Mouse (Mus musculus) hindlimb bud, embryonic 11.5 days (tissue): ENCODE results near the gene Nap1l5.
"Not testable (repeated sequence)": the region's sequence is repeated elsewhere in the genome, so short reads cannot be mapped to it uniquely, and the experiment has no call there.

ENCODE experiments used
- DNase-seq: peaks from one replicate; pipeline ENCODE4 v3.0.0-alpha.2; 2012; ENCODE audit warnings: low read depth, low spot score; ENCODE audit errors: extremely low spot score

Gene Nap1l5

GRCm38 (mm10) chr6:58907336-58907735, 460 bp upstream of the Nap1l5 start:
- no peak for DNase-seq

GRCm38 (mm10) chr6:58904551-58904950, 2.3 kb downstream of the Nap1l5 start:
- DNase-seq, result no peak

- DNase-seq, result no peak
Observed at GRCm38 (mm10) chr6:58903171-58903570, 3.7 kb downstream of the Nap1l5 start.

- DNase-seq, result no peak
Observed at GRCm38 (mm10) chr6:58900536-58900935, 6.3 kb downstream of the Nap1l5 start.

GRCm38 (mm10) chr6:58899076-58899475, 7.8 kb downstream of the Nap1l5 start:
- no peak for DNase-seq

- DNase-seq, result no peak
Observed at GRCm38 (mm10) chr6:58896648-58897047, 10.2 kb downstream of the Nap1l5 start.

- no peak for DNase-seq
Observed at GRCm38 (mm10) chr6:58894994-58895393, 11.9 kb downstream of the Nap1l5 start.

GRCm38 (mm10) chr6:58893307-58893706, 13.6 kb downstream of the Nap1l5 start:
- DNase-seq, result no peak

GRCm38 (mm10) chr6:58889917-58890316, 17.0 kb downstream of the Nap1l5 start:
- no peak for DNase-seq

- DNase-seq, result no peak
Observed at GRCm38 (mm10) chr6:58882271-58882670, 24.6 kb downstream of the Nap1l5 start.

GRCm38 (mm10) chr6:58881363-58881762, 25.5 kb downstream of the Nap1l5 start:
- no peak for DNase-seq

GRCm38 (mm10) chr6:58880861-58881260, 26.0 kb downstream of the Nap1l5 start:
- DNase-seq, result no peak

GRCm38 (mm10) chr6:58879987-58880386, 26.9 kb downstream of the Nap1l5 start:
- no peak for DNase-seq

GRCm38 (mm10) chr6:58879572-58879971, 27.3 kb downstream of the Nap1l5 start:
- no peak for DNase-seq

- DNase-seq, result not testable (repeated sequence)
Observed at GRCm38 (mm10) chr6:58867858-58868257, 39.0 kb downstream of the Nap1l5 start.

- DNase-seq, result no peak
Observed at GRCm38 (mm10) chr6:58863631-58864235, 43.1 kb downstream of the Nap1l5 start.

- DNase-seq, result no peak
Observed at GRCm38 (mm10) chr6:58862446-58862993, 44.4 kb downstream of the Nap1l5 start.

GRCm38 (mm10) chr6:58859517-58859916, 47.4 kb downstream of the Nap1l5 start:
- no peak for DNase-seq

- DNase-seq, result no peak
Observed at GRCm38 (mm10) chr6:58856494-58856893, 50.4 kb downstream of the Nap1l5 start.

- no peak for DNase-seq
Observed at GRCm38 (mm10) chr6:58855676-58856367, 51.1 kb downstream of the Nap1l5 start.
